Mouse (Mus musculus): Measurements from ENCODE around the gene Cxcl17. TPM values are rescaled to one million over a fixed set of nuclear protein-coding genes. Genes with fewer than 3 reads are reported as not detected.

Cxcl17 gene
- polyA plus RNA-seq, 1 experiment: 0.06 TPM

DNA sequence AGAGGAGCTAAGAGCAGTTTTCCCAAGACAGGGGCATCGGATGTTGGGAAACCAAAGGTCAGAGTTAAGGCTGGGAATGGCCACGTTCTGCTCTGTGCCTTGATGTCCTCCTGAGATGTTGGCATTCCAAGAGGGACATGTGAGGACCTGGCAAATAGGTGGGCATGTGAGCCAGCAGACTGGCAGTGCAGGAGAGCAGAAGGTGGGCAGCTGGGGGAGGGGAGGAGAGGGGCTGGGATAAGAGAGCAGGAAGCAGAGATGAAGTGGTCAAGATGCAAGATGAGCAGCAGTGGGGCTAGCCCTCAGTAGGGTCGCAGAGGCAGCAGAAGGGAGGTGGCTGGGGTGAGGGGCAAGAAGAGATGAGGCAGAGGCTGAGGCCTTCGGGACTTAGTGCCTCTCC lies 28.8 kb downstream of the Cxcl17 start:
- Histone ChIP-seq H3K27me3 (ENCODE audit: control insufficient read depth, insufficient read depth, insufficient read length) (no peaks in the 10 kb centered on the region), H3K36me3 (ENCODE audit: control insufficient read depth, insufficient read depth) (no peaks in the 10 kb centered on the region), H3K79me2 (ENCODE audit: control insufficient read depth, insufficient read depth) (no peaks in the 10 kb centered on the region), H3ac (ENCODE audit: control insufficient read depth, insufficient read length) (no peak overlapping the region), H3K4me2 (ENCODE audit: low read depth) (no peak overlapping the region), H3K4me3 (no peak overlapping the region)
- TF ChIP-seq MYOD1 (IDR thresholded peaks at IDR 0.05; ENCODE audit: control insufficient read depth in 1 of 3, insufficient read length in 2 of 3, low read depth in 2 of 3): no peak
- TF ChIP-seq REST (IDR thresholded peaks at IDR 0.05; ENCODE audit: insufficient read depth, insufficient read length): no peak
- no peak for TF ChIP-seq MYOG (IDR thresholded peaks at IDR 0.05; ENCODE audit: control insufficient read depth in 1 of 3, insufficient read depth in 1 of 3, insufficient read length in 2 of 3, low read depth in 2 of 3)
- TF ChIP-seq TCF12 (IDR thresholded peaks at IDR 0.05; ENCODE audit: insufficient read depth, poor library complexity, severe bottlenecking): no peak
- no peak for TF ChIP-seq CEBPB (IDR thresholded peaks at IDR 0.05; ENCODE audit: insufficient read depth, poor library complexity, severe bottlenecking)
- TF ChIP-seq SRF (IDR thresholded peaks at IDR 0.05; ENCODE audit: control insufficient read depth, insufficient read length, low read depth): no peak
- TF ChIP-seq POLR2AphosphoS2 (IDR thresholded peaks at IDR 0.05; ENCODE audit: insufficient read length, low read depth): no peak
- TF ChIP-seq POLR2A (IDR thresholded peaks at IDR 0.05; ENCODE audit: insufficient read length, low read depth): no peak
- no peak for TF ChIP-seq MAX (IDR thresholded peaks at IDR 0.05; ENCODE audit: low read depth)
- no peak for TF ChIP-seq E2F4 (IDR thresholded peaks at IDR 0.05; ENCODE audit: insufficient read depth)
- no peak for TF ChIP-seq USF1 (IDR thresholded peaks at IDR 0.05; ENCODE audit: low read depth)

DNA sequence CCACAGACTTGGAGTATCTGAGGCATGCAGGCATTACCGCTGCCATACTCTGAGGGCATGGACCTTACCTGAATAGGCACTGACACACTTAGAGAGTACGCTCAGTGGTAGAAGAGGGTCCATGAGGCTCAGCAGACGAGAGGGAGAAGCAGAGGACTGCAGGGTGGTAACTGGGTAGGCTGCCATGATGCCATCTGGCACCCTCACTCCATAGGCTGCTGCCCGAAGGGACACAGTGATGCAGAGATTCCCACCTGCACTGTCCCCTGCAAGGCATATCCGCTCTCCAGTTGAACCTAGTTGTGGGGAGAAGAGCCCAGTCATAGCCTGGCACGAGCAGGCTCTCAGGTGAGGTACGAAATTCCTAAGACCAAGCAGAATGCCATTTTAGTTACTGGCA lies 29.3 kb downstream of the Cxcl17 start:
- Histone ChIP-seq H3K36me3 (ENCODE audit: control insufficient read depth, insufficient read depth) (no peaks in the 10 kb centered on the region), H3ac (ENCODE audit: control insufficient read depth, insufficient read length) (no peak overlapping the region), H3K79me2 (ENCODE audit: control insufficient read depth, insufficient read depth) (no peaks in the 10 kb centered on the region), H3K4me3 (no peak overlapping the region), H3K27me3 (ENCODE audit: control insufficient read depth, insufficient read depth, insufficient read length) (no peaks in the 10 kb centered on the region), H3K4me2 (ENCODE audit: low read depth) (no peak overlapping the region)
- TF ChIP-seq MYOD1 (IDR thresholded peaks at IDR 0.05; ENCODE audit: control insufficient read depth in 1 of 3, insufficient read length in 2 of 3, low read depth in 2 of 3) (no peak), POLR2AphosphoS2 (IDR thresholded peaks at IDR 0.05; ENCODE audit: insufficient read length, low read depth) (no peak), CEBPB (IDR thresholded peaks at IDR 0.05; ENCODE audit: insufficient read depth, poor library complexity, severe bottlenecking) (no peak), REST (IDR thresholded peaks at IDR 0.05; ENCODE audit: insufficient read depth, insufficient read length) (no peak), E2F4 (IDR thresholded peaks at IDR 0.05; ENCODE audit: insufficient read depth) (no peak), TCF3 (IDR thresholded peaks at IDR 0.05; ENCODE audit: insufficient read length, low read depth) (no peak), SRF (IDR thresholded peaks at IDR 0.05; ENCODE audit: control insufficient read depth, insufficient read length, low read depth) (no peak), TCF12 (IDR thresholded peaks at IDR 0.05; ENCODE audit: insufficient read depth, poor library complexity, severe bottlenecking) (no peak), MAX (IDR thresholded peaks at IDR 0.05; ENCODE audit: low read depth) (no peak)

DNA sequence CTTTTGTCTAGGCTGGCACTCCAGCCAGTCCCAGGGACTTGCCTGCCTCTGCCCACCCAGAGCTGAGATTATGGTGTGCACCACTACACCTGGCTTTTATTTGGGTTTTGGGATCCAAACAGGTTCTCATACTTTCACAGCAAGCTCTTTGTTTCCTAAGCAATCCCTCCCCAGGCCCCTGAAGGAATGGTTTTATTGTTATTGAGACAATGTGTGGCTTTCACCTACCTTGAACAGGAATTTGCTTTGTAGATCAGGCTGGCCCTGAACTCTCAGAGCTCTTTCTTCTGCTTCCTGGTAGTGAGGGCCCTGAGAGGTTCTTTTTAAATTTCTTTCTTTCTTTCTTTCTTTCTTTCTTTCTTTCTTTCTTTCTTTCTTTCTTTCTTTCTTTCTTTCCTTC lies 30.1 kb downstream of the Cxcl17 start:
- H3K4me2 ChIP-seq (ENCODE audit: low read depth): no peak overlapping the region
- H3K36me3 ChIP-seq (ENCODE audit: control insufficient read depth, insufficient read depth): no peaks in the 10 kb centered on the region
- no peak overlapping the region for H3K4me3 ChIP-seq
- no peak overlapping the region for H3ac ChIP-seq (ENCODE audit: control insufficient read depth, insufficient read length)
- H3K27me3 ChIP-seq (ENCODE audit: control insufficient read depth, insufficient read depth, insufficient read length): no peaks in the 10 kb centered on the region
- no peak for TF ChIP-seq E2F4 (IDR thresholded peaks at IDR 0.05; ENCODE audit: insufficient read depth)
- no peak for TF ChIP-seq POLR2AphosphoS2 (IDR thresholded peaks at IDR 0.05; ENCODE audit: insufficient read length, low read depth)
- no peak for TF ChIP-seq USF1 (IDR thresholded peaks at IDR 0.05; ENCODE audit: low read depth)
- no peak for TF ChIP-seq MYOG (IDR thresholded peaks at IDR 0.05; ENCODE audit: control insufficient read depth in 1 of 3, insufficient read depth in 1 of 3, insufficient read length in 2 of 3, low read depth in 2 of 3)
- no peak for TF ChIP-seq POLR2A (IDR thresholded peaks at IDR 0.05; ENCODE audit: insufficient read length, low read depth)
- TF ChIP-seq MAX (IDR thresholded peaks at IDR 0.05; ENCODE audit: low read depth): no peak
- TF ChIP-seq TCF12 (IDR thresholded peaks at IDR 0.05; ENCODE audit: insufficient read depth, poor library complexity, severe bottlenecking): no peak
- no peak for TF ChIP-seq MYOD1 (IDR thresholded peaks at IDR 0.05; ENCODE audit: control insufficient read depth in 1 of 3, insufficient read length in 2 of 3, low read depth in 2 of 3)
- no peak for TF ChIP-seq SRF (IDR thresholded peaks at IDR 0.05; ENCODE audit: control insufficient read depth, insufficient read length, low read depth)
- no peak for TF ChIP-seq CEBPB (IDR thresholded peaks at IDR 0.05; ENCODE audit: insufficient read depth, poor library complexity, severe bottlenecking)
- no peak for TF ChIP-seq TCF3 (IDR thresholded peaks at IDR 0.05; ENCODE audit: insufficient read length, low read depth)
- TF ChIP-seq REST (IDR thresholded peaks at IDR 0.05; ENCODE audit: insufficient read depth, insufficient read length): no peak
- H3K79me2 ChIP-seq (ENCODE audit: control insufficient read depth, insufficient read depth): no peaks in the 10 kb centered on the region

DNA sequence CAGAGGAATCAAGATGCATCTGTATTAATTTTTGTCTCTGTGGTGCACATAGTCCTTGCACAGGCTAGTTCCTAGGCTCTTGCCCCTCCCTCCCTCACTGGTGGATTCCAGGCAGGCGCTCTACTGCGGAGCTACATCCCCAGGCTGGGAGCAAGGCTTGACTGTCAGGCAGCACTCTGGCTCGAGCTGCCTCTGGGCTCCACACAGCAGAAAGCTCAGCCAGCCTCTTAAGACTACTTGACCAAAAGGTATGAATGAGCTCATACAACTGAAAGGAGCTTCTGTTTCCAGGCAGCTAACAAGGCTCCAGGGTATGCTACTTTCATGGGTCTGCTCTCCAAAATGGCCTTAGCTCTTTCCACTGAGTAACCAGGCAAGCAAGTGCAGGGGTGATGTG lies 31.4 kb downstream of the Cxcl17 start:
- H3K79me2 ChIP-seq (ENCODE audit: control insufficient read depth, insufficient read depth): no peaks in the 10 kb centered on the region
- TF ChIP-seq SRF (IDR thresholded peaks at IDR 0.05; ENCODE audit: control insufficient read depth, insufficient read length, low read depth): no peak
- no peak for TF ChIP-seq MYOD1 (IDR thresholded peaks at IDR 0.05; ENCODE audit: control insufficient read depth in 1 of 3, insufficient read length in 2 of 3, low read depth in 2 of 3)
- no peak for TF ChIP-seq TCF12 (IDR thresholded peaks at IDR 0.05; ENCODE audit: insufficient read depth, poor library complexity, severe bottlenecking)
- TF ChIP-seq MAX (IDR thresholded peaks at IDR 0.05; ENCODE audit: low read depth): no peak
- TF ChIP-seq REST (IDR thresholded peaks at IDR 0.05; ENCODE audit: insufficient read depth, insufficient read length): no peak
- TF ChIP-seq POLR2A (IDR thresholded peaks at IDR 0.05; ENCODE audit: insufficient read length, low read depth): no peak
- TF ChIP-seq CEBPB (IDR thresholded peaks at IDR 0.05; ENCODE audit: insufficient read depth, poor library complexity, severe bottlenecking): no peak
- no peak for TF ChIP-seq POLR2AphosphoS2 (IDR thresholded peaks at IDR 0.05; ENCODE audit: insufficient read length, low read depth)
- TF ChIP-seq TCF3 (IDR thresholded peaks at IDR 0.05; ENCODE audit: insufficient read length, low read depth): no peak
- TF ChIP-seq USF1 (IDR thresholded peaks at IDR 0.05; ENCODE audit: low read depth): no peak
- no peak for TF ChIP-seq MYOG (IDR thresholded peaks at IDR 0.05; ENCODE audit: control insufficient read depth in 1 of 3, insufficient read depth in 1 of 3, insufficient read length in 2 of 3, low read depth in 2 of 3)
- TF ChIP-seq E2F4 (IDR thresholded peaks at IDR 0.05; ENCODE audit: insufficient read depth): no peak
- no peak overlapping the region for H3ac ChIP-seq (ENCODE audit: control insufficient read depth, insufficient read length)
- H3K36me3 ChIP-seq (ENCODE audit: control insufficient read depth, insufficient read depth): no peaks in the 10 kb centered on the region
- H3K4me3 ChIP-seq: no peak overlapping the region
- H3K27me3 ChIP-seq (ENCODE audit: control insufficient read depth, insufficient read depth, insufficient read length): no peaks in the 10 kb centered on the region
- no peak overlapping the region for H3K4me2 ChIP-seq (ENCODE audit: low read depth)
